Mouse (Mus musculus) lung, embryonic 16.5 days (tissue): Measurements from ENCODE around the gene Mmp11. TPM values are rescaled to one million over a fixed set of nuclear protein-coding genes. Genes with fewer than 3 reads are reported as not detected.
A peak's percentile ranks its signal among the peaks of the same experiment; 100 is the strongest.

Experiments
- ATAC-seq: fragments of 200-750 bp; cut with Nextera tagmentation; 2 replicates; pipeline ENCODE4 v1.8.0; 2017; ENCODE audit warnings: low read depth, mild to moderate bottlenecking, moderate library complexity
- H3K27ac ChIP-seq: fragments of 300-500 bp; sonication (generic); 2 replicates; pipeline ENCODE4 v1.5.1; 2014; ENCODE audit warnings: mild to moderate bottlenecking, control low read depth, low read length
- H3K27me3 ChIP-seq: fragments of 300-500 bp; sonication (generic); 2 replicates; pipeline ENCODE4 v1.6.1; 2014; ENCODE audit warnings: low read depth, low read length, mixed read lengths; ENCODE audit not compliant: control insufficient read depth, insufficient read depth
- H3K36me3 ChIP-seq: fragments of 300-500 bp; sonication (generic); 2 replicates; pipeline ENCODE4 v1.6.1; 2014; ENCODE audit warnings: low read length; ENCODE audit not compliant: control insufficient read depth, insufficient read depth
- H3K4me1 ChIP-seq: fragments of 300-500 bp; sonication (generic); replicated peaks from 2 replicates; pipeline ENCODE4 v1.6.1; 2014; ENCODE audit warnings: low read length, mixed read lengths; ENCODE audit not compliant: control insufficient read depth, insufficient read depth
- H3K4me2 ChIP-seq: fragments of 300-500 bp; sonication (generic); 2 replicates; pipeline ENCODE4 v1.6.1; 2014; ENCODE audit warnings: low read depth, low read length, control low read depth
- H3K4me3 ChIP-seq: fragments of 300-500 bp; sonication (generic); 2 replicates; pipeline ENCODE4 v1.5.1; 2014; ENCODE audit warnings: mild to moderate bottlenecking, low read length, control low read depth
- H3K9ac ChIP-seq: fragments of 300-500 bp; sonication (generic); 2 replicates; pipeline ENCODE4 v1.6.1; 2014; ENCODE audit warnings: low read length, control low read depth
- H3K9me3 ChIP-seq: fragments of 300-500 bp; sonication (generic); 2 replicates; pipeline ENCODE4 v1.6.1; 2016; ENCODE audit warnings: low read length; ENCODE audit not compliant: control insufficient read depth
- WGBS: fragments of 180-500 bp; shearing (Covaris S2); extraction: QIAGEN DNeasy Blood & Tissue Kit; methylation state at CpG from one replicate; pipeline ENCODE4 v1.1.7; 2014; 5-methylcytosine and 5-hydroxymethylcytosine counted together
- polyA plus RNA-seq: library from polyadenylated mRNA; unstranded; fragments of >200 nt; fragmentation: Nextera tagmentation; extraction: Ambion mirVana; gene quantifications from 2 replicates; pipeline ENCODE4 v1.2.1, GENCODE M21; 2015

Gene Mmp11
- polyA plus RNA-seq, 1 experiment from 2014 or later: 77.1 TPM

DNA sequence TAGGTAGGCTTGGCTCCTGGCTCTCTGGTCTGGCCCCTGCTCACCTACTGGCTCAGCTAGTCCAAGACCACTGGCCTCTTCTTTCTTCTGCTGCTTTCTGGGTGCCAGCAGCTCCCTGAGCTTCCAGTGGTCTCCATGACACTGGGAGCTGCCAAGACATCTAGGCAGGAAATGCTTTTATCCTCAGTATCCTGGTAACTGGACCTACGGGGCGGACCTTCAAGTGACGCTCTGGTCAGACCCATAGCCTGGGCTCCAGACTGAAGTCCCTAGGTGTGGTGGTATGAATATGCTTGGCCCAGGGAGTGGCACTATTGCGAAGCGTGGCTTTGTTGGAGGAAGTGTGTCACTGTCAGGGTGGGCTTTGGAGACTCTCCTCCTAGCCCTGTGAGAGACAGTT lies 4.2 kb upstream of the Mmp11 start, which contains the start of gene Gm867:
Gene Gm867 (minus strand): TSS at position 153 of the 400 bp plus-strand sequence.
- H3K4me1 ChIP-seq: peaks cover 15% of the 10 kb centered on the region
- WGBS: 80% methylated on average over 5 of the region's 5 CpGs
- H3K27me3 ChIP-seq: peaks cover 9% of the 10 kb centered on the region
- H3K4me2 ChIP-seq: no peak within 1 kb of the TSS
- no peak within 1 kb of the TSS for H3K27ac ChIP-seq
- no peaks in the 10 kb centered on the region for H3K9me3 ChIP-seq
- no peak for ATAC-seq
- H3K4me3 ChIP-seq: no peak within 1 kb of the TSS
- H3K9ac ChIP-seq: no peak within 1 kb of the TSS
- H3K36me3 ChIP-seq: no peaks in the 10 kb centered on the region

DNA sequence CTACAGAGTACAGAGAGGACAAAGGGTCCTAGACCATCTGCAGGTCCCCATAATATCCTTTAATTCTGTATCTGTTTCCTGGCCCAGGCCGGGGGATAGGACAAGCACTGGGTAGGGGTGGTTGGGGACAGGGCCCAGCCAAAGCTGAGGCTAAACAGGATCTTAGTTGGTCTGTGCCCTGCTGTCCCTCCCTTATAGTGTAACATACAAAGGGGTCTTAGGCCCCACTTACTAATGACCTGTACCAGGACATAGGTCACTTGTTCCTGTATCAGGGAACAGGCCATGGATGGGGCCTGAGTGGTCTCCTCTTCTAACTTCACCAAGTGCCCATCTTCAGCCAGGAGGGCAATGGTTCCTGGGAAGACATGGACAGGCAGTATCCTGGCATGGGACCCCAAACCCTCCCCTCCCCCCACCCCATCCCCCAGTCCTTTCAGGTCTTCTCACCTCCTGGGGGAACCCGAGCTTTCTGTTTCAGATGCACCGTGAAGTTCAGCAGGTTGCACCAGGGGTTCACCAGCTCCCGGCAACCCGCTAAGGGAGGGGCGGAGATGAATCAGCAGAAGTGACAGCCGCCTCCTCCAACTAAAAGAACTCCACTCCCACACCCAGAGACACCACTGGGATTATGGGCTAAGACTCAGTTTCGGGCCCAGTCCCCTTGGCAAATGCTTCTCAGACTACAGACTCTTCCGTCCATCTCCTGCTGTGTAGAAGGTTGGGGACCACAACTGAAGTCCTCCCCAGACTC lies 3.4 kb upstream of the Mmp11 start:
- no peak overlapping the region for H3K27ac ChIP-seq
- H3K9ac ChIP-seq: no peak overlapping the region
- no peak overlapping the region for H3K4me2 ChIP-seq
- 64% methylated on average over 9 of the region's 9 CpGs for WGBS
- peaks cover 13% of the 10 kb centered on the region for H3K4me1 ChIP-seq
- H3K27me3 ChIP-seq: peaks cover 10% of the 10 kb centered on the region
- no peak for ATAC-seq
- H3K9me3 ChIP-seq: no peaks in the 10 kb centered on the region
- no peaks in the 10 kb centered on the region for H3K36me3 ChIP-seq
- no peak overlapping the region for H3K4me3 ChIP-seq

DNA sequence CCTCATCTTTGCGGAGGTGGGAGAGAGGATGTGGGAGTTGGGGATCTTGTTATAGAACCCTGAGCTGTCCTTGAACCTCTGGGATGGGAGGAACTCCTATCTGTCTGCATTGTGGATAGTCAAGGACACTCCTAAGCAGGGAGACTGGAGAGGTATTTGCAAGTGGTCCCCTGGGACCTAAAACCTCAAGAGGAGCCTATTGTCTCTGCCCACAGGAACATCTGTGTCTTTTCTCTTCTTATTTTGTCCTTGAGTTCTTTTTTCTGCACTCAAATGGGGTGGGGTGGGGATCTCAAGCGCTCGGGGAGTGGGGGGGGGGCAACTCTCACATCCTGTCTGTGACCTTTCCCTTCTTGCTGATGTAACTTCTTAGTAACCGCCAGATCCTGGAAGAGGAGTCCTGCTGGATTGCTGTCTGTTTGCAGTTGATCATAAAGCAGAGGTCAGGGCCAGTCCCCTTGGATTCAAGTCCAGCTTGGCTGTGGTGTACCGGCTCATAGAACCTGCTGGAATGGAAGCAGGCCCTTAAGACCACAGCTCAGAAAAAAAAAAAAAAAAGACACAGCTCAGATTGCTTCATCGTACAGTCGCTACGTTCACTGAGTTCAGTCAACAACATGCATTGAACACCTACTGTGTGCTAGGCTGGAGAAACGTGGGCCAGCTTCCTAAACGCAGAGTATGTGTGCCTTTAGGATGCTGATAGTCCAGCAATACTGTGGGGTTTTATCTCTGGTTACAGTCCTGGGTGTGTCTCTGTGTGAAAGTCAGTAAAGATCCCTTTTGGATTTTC lies 1.8 kb upstream of the Mmp11 start:
- H3K27ac ChIP-seq: no peak overlapping the region
- peaks cover 8% of the 10 kb centered on the region for H3K4me1 ChIP-seq
- H3K4me3 ChIP-seq: no peak overlapping the region
- H3K9me3 ChIP-seq: no peaks in the 10 kb centered on the region
- no peak overlapping the region for H3K4me2 ChIP-seq
- no peak for ATAC-seq
- H3K9ac ChIP-seq: no peak overlapping the region
- WGBS: 53% methylated on average over 10 of the region's 10 CpGs
- peaks cover 10% of the 10 kb centered on the region for H3K27me3 ChIP-seq
- no peaks in the 10 kb centered on the region for H3K36me3 ChIP-seq

DNA sequence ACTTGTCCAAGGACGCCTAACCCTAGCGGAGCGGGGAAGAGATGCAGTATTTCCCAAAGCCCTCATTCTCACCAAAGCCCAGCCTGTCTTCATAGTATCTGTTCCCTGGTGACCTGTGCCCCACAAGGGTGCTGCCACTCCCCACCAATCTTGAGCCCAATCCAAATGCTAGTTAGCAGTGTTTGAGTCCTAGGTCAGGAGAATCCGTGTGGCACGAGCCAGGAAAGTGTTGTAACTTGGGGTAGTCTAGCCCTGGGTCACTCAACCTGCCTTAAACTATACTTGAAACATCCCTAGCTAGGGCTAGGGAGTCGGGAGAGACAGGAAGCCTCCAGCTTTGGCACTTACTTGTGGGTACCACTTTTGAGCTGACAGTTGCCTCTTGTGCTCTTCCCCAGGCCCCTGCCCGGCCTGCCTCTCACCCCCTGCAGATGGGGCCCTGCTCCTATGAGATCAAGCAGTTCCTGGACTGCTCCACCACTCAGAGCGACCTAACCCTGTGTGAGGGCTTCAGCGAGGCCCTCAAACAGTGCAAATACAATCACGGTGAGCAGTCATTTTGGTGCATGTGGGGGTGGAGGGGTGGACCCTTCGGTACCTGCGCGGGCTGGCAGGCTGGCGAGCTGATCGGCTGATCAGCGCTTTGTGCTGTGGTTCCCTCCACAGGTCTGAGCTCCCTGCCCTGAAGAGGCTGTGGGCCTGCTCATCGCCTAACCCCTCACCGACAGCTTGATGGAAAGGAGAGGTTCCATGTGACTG lies 792 bp upstream of the Mmp11 start:
- Histone ChIP-seq H3K27me3 (peaks cover 10% of the 10 kb centered on the region), H3K27ac (no peak overlapping the region), H3K4me2 (0 out of 2 replicates have a peak overlapping the region, but pooled peaks have one; percentile 5), H3K4me1 (peaks cover 11% of the 10 kb centered on the region), H3K36me3 (no peaks in the 10 kb centered on the region), H3K4me3 (no peak overlapping the region), H3K9me3 (no peaks in the 10 kb centered on the region), H3K9ac (no peak overlapping the region)
- ATAC-seq: no peak
- WGBS: 42% methylated on average over 18 of the region's 18 CpGs

DNA sequence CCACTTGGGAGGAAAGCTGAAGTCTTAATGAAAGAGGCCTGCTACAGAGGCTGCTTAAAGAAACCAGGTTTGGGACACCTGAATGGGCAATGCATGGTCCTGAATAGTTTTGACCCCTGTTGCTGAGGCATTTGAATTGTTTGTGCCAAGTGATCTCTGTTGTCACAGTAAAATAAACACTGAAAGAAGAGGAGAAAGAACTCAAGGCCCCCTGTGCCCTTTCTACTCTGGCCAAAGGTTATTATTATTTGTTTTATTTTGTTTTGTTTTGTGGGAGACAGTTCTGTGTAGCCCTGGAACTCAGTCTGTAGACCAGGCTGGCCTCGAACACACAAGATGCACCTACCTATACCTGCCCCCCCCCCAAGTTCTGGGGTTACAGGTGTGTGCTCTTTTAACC lies 1.3 kb downstream of the Mmp11 start:
- H3K27me3 ChIP-seq: peaks cover 14% of the 10 kb centered on the region
- peak overlapping the region; percentile 56; the same call in 1 of the 2 replicates for H3K4me3 ChIP-seq
- no peak overlapping the region for H3K27ac ChIP-seq
- WGBS: 36% methylated on average over 1 of the region's 1 CpGs
- no peak overlapping the region for H3K4me2 ChIP-seq
- no peak for ATAC-seq
- no peaks in the 10 kb centered on the region for H3K9me3 ChIP-seq
- no peak overlapping the region for H3K9ac ChIP-seq
- H3K36me3 ChIP-seq: no peaks in the 10 kb centered on the region
- H3K4me1 ChIP-seq: peaks cover 31% of the 10 kb centered on the region

DNA sequence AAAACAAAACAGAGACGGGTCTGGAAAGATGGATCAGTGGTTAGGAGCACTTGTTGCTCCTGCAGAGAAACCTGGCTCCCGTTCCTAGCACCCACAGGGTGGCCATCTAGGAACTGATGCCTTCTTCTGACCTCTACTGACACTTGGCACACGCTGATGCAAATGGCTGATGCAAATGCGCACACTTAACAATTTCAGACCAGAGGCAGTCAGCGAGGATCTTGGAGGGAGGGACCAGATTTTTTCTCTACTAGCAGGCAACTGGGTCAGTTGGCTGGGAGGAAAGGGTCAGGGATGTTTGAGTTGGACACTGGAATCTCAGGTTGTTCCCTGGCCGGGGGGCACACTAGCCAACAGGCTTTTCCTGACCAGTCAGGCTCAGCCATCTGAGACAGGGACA lies 3.4 kb downstream of the Mmp11 start, which contains the start of gene Chchd10:
Gene Chchd10 (plus strand): TSS at position 240 of the 400 bp plus-strand sequence.
- WGBS: 34% methylated on average over 6 of the region's 6 CpGs
- Histone ChIP-seq H3K27ac (peak within 1 kb of the TSS; percentile 84), H3K9ac (peak within 1 kb of the TSS; percentile 85), H3K4me3 (peak within 1 kb of the TSS; percentile 64), H3K27me3 (peaks cover 14% of the 10 kb centered on the region), H3K9me3 (no peaks in the 10 kb centered on the region), H3K36me3 (0 out of 2 replicates have a peak, but pooled peaks cover under 1% of the 10 kb centered on the region), H3K4me1 (peaks cover 31% of the 10 kb centered on the region), H3K4me2 (peak within 1 kb of the TSS; percentile 96)
- ATAC-seq: no peak

DNA sequence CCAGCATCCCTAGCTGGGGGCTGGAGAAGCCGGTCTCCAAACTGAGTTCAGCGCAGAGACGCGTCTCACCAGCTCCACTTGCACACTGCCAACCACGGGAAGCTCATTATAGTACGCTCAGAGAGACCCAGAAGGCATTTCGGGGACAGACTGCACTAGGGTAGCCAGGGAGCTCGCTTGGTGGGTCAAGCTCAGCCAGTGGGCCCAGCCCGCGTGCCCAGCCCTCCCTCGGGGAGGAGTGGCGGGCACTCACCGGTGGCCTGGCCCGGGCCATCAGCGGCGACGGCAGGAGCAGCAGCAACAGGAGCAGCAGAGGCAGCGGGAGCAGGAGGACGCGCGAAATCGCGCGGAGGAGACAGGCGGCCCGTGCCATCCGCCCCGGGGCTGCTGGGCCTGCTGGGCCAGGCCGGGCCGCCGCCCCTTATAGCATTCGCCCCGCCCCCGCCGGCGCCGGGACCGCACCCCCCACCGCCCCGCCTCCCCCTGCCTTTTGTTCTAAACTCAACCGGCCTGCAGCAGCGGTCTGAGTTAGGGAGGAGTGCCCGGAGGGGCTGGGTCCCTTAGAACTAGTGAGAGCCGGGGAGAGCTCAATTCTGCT lies 4.1 kb downstream of the Mmp11 start:
- WGBS: under 1% methylated on average over 35 of the region's 44 CpGs
- Histone ChIP-seq H3K9ac (peak overlapping the region; percentile 85), H3K9me3 (no peaks in the 10 kb centered on the region), H3K4me2 (peak overlapping the region; percentile 96), H3K36me3 (0 out of 2 replicates have a peak, but pooled peaks cover 2% of the 10 kb centered on the region), H3K4me3 (peak overlapping the region; percentile 64), H3K4me1 (peaks cover 31% of the 10 kb centered on the region), H3K27ac (peak overlapping the region; percentile 84), H3K27me3 (peaks cover 14% of the 10 kb centered on the region)
- peak; percentile 79 for ATAC-seq

DNA sequence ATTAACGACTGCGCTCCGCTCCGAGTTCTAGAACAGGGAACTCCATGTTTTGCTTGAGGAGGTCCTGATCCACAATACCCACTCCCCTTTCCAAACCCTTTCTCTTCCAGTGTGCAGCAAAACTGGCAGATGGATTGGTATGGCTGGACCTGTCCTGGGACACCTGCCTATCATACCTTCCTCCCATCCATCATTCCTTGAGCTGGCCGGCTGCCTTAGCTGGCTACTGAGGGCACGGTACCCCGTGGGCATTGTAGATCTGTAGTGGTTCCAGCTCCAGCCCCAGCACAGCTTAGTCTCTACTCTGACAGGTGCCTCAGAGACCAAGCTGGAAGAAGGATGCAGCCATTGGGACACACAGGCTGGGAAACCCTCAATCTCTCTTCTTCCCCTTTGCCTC lies 5.0 kb downstream of the Mmp11 start:
- H3K9ac ChIP-seq: peak overlapping the region; percentile 85
- ATAC-seq: no peak

More for the DNA sequence above, 5.0 kb downstream of the Mmp11 start:
- 16% methylated on average over 7 of the region's 7 CpGs for WGBS
- Histone ChIP-seq H3K4me2 (peak overlapping the region; percentile 96), H3K9me3 (no peaks in the 10 kb centered on the region), H3K4me1 (peaks cover 31% of the 10 kb centered on the region), H3K27me3 (peaks cover 9% of the 10 kb centered on the region), H3K4me3 (peak overlapping the region; percentile 64), H3K27ac (peak overlapping the region; percentile 84), H3K36me3 (0 out of 2 replicates have a peak, but pooled peaks cover 4% of the 10 kb centered on the region)
